Mouse (Mus musculus): Measurements from ENCODE around the gene Tenm3. TPM values are rescaled to one million over a fixed set of nuclear protein-coding genes. Genes with fewer than 3 reads are reported as not detected.
A peak's percentile ranks its signal among the peaks of the same experiment; 100 is the strongest.

Tenm3 gene
- total and polyA plus RNA-seq, 2 experiments from 2014 or later: 25.0 to 160 TPM

DNA sequence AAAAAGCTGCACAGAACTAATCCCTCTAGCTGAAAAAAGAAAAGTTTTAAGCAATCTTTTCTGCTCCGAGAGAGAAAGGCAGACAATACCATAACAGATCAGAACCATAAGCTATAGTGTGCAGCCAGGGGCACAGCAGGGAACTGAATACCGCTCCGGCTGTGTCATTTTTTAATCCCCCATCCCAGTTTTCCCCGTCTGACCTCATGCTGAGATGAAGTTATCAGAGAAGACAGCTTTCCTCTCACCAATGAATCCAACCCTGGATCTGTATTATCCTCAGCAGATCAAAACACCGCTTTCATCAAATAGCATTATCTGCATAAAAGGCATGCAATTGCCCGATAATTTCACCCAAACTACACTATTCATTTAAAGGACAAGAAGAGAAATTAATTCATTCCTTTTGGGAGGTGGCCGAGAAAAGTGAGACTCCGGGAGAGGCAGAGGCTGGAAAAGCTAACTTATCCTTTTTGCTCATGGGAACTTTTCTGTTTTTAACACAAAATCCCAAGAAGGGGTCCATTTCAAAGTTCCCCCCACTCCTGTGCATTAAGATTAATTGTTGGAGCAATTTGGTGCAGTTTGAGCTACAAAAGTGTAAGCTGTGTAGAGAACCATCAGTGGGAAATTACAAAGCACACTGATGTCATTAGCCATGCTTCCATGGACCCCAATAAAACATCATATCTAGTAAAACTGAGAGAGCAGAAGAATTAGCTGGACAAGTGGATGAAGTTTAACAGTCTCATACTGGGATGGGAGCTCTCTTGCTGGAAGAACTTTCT, 6.7 kb upstream of the Tenm3 start:
- Histone ChIP-seq H3K27me3 (ENCODE audit: insufficient read depth, low read length) (0 out of 2 replicates have a peak, but pooled peaks cover 6% of the 10 kb centered on the region), H3K4me1 (ENCODE audit: insufficient read depth, low read length) (no peaks in the 10 kb centered on the region), H3K4me3 (ENCODE audit: low read depth, low read length) (no peak overlapping the region), H3K9me3 (ENCODE audit: low read length) (no peaks in the 10 kb centered on the region), H3K9ac (replicated peaks; ENCODE audit: low read length, poor library complexity, severe bottlenecking) (no peak overlapping the region), H3K27ac (ENCODE audit: low read depth, low read length) (no peak overlapping the region), H3K36me3 (ENCODE audit: insufficient read depth, low read length) (no peaks in the 10 kb centered on the region), H3K4me2 (ENCODE audit: low read depth, low read length, poor library complexity, severe bottlenecking) (no peak overlapping the region)
- TF ChIP-seq CTCF (IDR thresholded peaks at IDR 0.05): no peak
- peak; percentile 20 for DNase-seq (ENCODE audit: low spot score)
- WGBS: 16% methylated on average over 8 of the region's 8 CpGs
- ATAC-seq (ENCODE audit: low FRiP score): no peak

DNA sequence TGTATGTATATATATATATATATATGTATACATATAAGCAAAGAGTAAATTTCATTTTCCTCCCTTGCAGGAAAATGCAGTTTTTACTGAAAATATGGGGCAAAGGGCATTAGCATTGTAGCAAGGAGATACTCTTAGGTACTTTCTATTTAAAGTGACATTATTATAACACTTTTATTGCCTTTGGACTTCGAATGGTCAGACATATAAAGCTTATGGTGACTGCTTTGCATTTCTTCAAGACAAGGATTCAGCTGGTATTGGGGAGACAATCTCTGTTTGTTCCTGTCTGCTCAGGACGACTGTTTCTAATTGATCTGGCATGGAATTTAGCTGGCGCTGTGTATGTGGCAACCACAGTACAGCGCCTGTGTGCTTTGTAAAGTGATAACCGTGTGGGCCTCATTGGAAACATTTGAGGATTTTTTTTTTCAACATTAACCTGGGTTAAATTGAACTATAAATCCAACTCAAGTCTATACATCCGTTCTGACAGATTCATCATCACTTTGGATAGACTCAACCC, 5.4 kb upstream of the Tenm3 start:
- no peak for TF ChIP-seq CTCF (IDR thresholded peaks at IDR 0.05)
- H3K27ac ChIP-seq (ENCODE audit: low read depth, low read length): no peak overlapping the region

DNA sequence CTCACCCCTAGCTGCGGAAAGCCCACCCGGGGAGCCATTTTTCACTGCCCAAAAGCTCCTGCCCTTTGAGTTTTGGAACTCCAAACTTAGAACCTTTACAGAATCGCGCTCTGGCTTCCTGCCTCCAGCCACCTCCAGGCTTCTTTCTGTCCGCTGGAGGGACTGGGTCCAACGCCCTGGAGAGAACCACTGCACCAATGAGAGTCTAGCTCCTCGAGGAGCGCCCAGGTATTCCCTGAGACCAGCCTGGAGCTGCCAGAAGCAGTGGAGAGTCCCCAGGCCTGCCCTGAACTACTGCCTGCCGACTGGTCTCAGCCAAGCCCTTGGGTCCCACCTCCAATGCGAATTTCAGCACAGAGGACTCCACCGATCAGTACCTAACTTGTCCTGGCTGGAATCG, 1.2 kb upstream of the Tenm3 start:
- H3K9ac ChIP-seq (replicated peaks; ENCODE audit: low read length, poor library complexity, severe bottlenecking): no peak overlapping the region
- DNase-seq (ENCODE audit: low spot score) (no peak), ATAC-seq (ENCODE audit: low FRiP score) (no peak)
- 0 out of 2 replicates have a peak, but pooled peaks cover 6% of the 10 kb centered on the region for H3K27me3 ChIP-seq (ENCODE audit: insufficient read depth, low read length)
- peaks cover 9% of the 10 kb centered on the region; the same call in 1 of the 2 replicates for H3K4me1 ChIP-seq (ENCODE audit: insufficient read depth, low read length)
- H3K4me3 ChIP-seq (ENCODE audit: low read depth, low read length): peak overlapping the region; percentile 89; the same call in 1 of the 2 replicates
- H3K27ac ChIP-seq (ENCODE audit: low read depth, low read length): no peak overlapping the region
- H3K36me3 ChIP-seq (ENCODE audit: insufficient read depth, low read length): no peaks in the 10 kb centered on the region
- WGBS: 12% methylated on average over 12 of the region's 12 CpGs
- no peaks in the 10 kb centered on the region for H3K9me3 ChIP-seq (ENCODE audit: low read length)
- peak overlapping the region; percentile 96 for H3K4me2 ChIP-seq (ENCODE audit: low read depth, low read length, poor library complexity, severe bottlenecking)
- no peak for TF ChIP-seq CTCF (IDR thresholded peaks at IDR 0.05)

More for the DNA sequence above, 5.4 kb upstream of the Tenm3 start:
- peaks cover 6% of the 10 kb centered on the region; the same call in 1 of the 2 replicates for H3K4me1 ChIP-seq (ENCODE audit: insufficient read depth, low read length)
- no peaks in the 10 kb centered on the region for H3K36me3 ChIP-seq (ENCODE audit: insufficient read depth, low read length)
- no peak for ATAC-seq (ENCODE audit: low FRiP score)
- no peaks in the 10 kb centered on the region for H3K9me3 ChIP-seq (ENCODE audit: low read length)
- no peak overlapping the region for H3K9ac ChIP-seq (replicated peaks; ENCODE audit: low read length, poor library complexity, severe bottlenecking)
- no peak overlapping the region for H3K4me2 ChIP-seq (ENCODE audit: low read depth, low read length, poor library complexity, severe bottlenecking)
- 0 out of 2 replicates have a peak, but pooled peaks cover 6% of the 10 kb centered on the region for H3K27me3 ChIP-seq (ENCODE audit: insufficient read depth, low read length)
- 37% methylated on average over 6 of the region's 6 CpGs for WGBS
- no peak overlapping the region for H3K4me3 ChIP-seq (ENCODE audit: low read depth, low read length)
- no peak for DNase-seq (ENCODE audit: low spot score)

DNA sequence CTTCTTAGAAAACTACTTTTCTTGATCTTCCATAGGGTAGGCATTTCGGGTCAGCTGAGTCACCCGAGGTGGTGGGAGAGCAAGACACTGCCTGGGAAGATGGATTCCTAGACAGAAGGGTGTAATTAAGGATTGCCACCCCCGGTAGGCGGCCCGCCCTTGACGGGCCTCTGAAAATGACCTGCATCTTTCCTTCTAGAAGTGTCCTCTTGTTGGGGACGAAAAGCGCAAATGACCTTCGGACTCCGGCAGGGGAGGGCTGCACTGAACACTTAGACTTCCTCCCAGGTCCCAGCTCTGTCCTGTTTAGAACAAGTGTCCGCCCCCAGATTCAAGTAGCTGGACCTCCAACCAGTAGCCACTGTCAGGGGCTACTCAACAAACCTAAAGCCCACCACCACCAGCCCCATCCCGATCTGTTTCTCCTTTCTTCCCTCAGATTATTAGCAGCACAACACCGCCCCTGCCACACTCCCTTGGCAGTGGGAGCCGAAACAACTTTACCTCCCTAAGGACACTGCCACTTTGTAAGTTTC, 687 bp upstream of the Tenm3 start:
- H3K9ac ChIP-seq (replicated peaks; ENCODE audit: low read length, poor library complexity, severe bottlenecking): peak overlapping the region; percentile 45; the same call in 1 of the 2 replicates
- no peak overlapping the region for H3K27ac ChIP-seq (ENCODE audit: low read depth, low read length)

DNA sequence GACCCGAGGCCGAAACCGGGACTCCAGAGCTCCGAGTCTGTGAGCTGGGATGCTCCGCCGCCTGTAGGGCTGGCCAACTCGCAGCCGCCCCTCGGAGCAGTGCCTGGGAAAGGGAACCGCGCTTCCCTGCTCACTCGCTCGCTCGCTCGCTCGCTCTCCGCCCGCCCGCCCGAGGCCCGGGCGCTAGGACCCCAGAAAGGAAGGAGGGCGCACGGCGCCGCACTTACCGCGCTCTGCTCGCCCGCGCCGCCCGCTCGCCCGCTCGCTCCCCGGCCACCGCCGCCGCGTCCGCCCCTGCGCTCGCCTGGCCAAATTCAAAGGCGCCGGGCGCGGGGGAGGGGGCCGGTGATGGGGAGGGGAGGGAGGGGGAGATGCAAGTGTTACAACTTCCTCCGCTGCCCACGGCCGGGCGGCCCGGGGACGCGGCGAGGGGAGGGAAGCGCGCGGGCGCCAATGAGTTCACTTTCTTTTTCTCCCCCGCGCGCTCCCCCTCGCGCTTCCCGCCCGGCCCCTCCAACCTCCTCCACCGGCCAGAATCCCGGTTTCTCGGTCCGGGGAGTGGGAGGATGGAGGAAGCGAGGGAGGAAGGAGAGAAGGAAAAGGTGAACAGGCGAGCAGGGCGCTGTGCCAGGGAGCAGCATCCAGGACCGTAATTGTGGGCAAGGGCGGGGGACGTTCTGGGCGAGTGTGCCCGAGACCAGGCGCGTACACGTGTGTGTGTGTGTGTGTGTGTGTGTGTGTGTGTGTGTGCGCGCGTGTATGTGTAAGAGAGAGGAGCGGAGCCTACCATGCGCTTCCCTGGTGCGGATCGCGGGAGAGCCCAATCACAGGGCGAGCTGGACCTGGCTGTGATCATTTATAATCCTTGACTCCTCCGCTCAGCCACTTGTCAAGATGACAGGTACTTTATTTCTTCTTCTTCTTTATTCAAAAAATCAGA, 490 bp downstream of the Tenm3 start:
- ATAC-seq (ENCODE audit: low FRiP score): peak; percentile 82
- peak; percentile 66 for DNase-seq (ENCODE audit: low spot score)
- peak overlapping the region; percentile 45 for H3K9ac ChIP-seq (replicated peaks; ENCODE audit: low read length, poor library complexity, severe bottlenecking)

More for the DNA sequence above, 687 bp upstream of the Tenm3 start:
- DNase-seq (ENCODE audit: low spot score) (no peak), ATAC-seq (ENCODE audit: low FRiP score) (no peak)
- H3K4me3 ChIP-seq (ENCODE audit: low read depth, low read length): peak overlapping the region; percentile 89
- no peaks in the 10 kb centered on the region for H3K9me3 ChIP-seq (ENCODE audit: low read length)
- H3K27me3 ChIP-seq (ENCODE audit: insufficient read depth, low read length): 0 out of 2 replicates have a peak, but pooled peaks cover 6% of the 10 kb centered on the region
- TF ChIP-seq CTCF (IDR thresholded peaks at IDR 0.05): no peak
- H3K4me1 ChIP-seq (ENCODE audit: insufficient read depth, low read length): peaks cover 9% of the 10 kb centered on the region; the same call in 1 of the 2 replicates
- no peaks in the 10 kb centered on the region for H3K36me3 ChIP-seq (ENCODE audit: insufficient read depth, low read length)
- H3K4me2 ChIP-seq (ENCODE audit: low read depth, low read length, poor library complexity, severe bottlenecking): peak overlapping the region; percentile 96
- 1% methylated on average over 14 of the region's 14 CpGs for WGBS

More for the DNA sequence above, 490 bp downstream of the Tenm3 start:
- no peak for TF ChIP-seq CTCF (IDR thresholded peaks at IDR 0.05)
- H3K4me3 ChIP-seq (ENCODE audit: low read depth, low read length): peak overlapping the region; percentile 89
- no peaks in the 10 kb centered on the region for H3K9me3 ChIP-seq (ENCODE audit: low read length)
- H3K27me3 ChIP-seq (ENCODE audit: insufficient read depth, low read length): 0 out of 2 replicates have a peak, but pooled peaks cover 6% of the 10 kb centered on the region
- no peaks in the 10 kb centered on the region for H3K36me3 ChIP-seq (ENCODE audit: insufficient read depth, low read length)
- WGBS: under 1% methylated on average over 33 of the region's 93 CpGs
- peaks cover 9% of the 10 kb centered on the region; the same call in 1 of the 2 replicates for H3K4me1 ChIP-seq (ENCODE audit: insufficient read depth, low read length)
- peak overlapping the region; percentile 77 for H3K27ac ChIP-seq (ENCODE audit: low read depth, low read length)
- peak overlapping the region; percentile 96 for H3K4me2 ChIP-seq (ENCODE audit: low read depth, low read length, poor library complexity, severe bottlenecking)
